Mouse (Mus musculus) right cerebral cortex, postnatal 4 days (tissue): ENCODE results near the gene Zdhhc9.

Experiments used
- DNase-seq: peaks from one replicate; pipeline ENCODE4 v3.0.0-alpha.2; 2022

The Zdhhc9 gene

GRCm38 (mm10) chrX:48124132-48125071, 84.3 kb downstream of the Zdhhc9 start:
- peak; percentile 59 for DNase-seq
